Mouse (Mus musculus) thymus, postnatal 25 days (tissue): Measurements from ENCODE around the gene Spsb4.

Experiments used
- DNase-seq: peaks from one replicate; pipeline ENCODE4 v3.0.0; 2022

Gene Spsb4

DNA sequence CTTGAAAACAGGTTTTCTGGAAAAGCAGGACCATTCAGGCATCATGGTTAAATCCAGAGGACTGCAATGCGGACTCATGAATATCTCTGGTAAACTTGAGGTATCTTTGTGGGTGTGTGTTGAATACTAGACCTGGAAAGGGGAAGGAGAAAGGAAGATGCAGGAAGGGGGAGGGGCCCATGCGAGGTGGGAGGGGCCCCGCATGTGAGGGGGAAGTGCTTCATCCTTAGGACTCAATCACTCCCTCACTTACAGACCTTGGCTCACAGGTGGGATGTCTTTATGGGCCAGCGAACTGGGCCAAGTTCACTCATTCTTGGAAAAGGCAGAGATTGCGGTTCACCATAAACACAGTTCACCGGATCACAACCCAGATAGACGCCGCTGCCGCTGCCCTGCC is 4.9 kb downstream of the Spsb4 start:
- no peak for DNase-seq

DNA sequence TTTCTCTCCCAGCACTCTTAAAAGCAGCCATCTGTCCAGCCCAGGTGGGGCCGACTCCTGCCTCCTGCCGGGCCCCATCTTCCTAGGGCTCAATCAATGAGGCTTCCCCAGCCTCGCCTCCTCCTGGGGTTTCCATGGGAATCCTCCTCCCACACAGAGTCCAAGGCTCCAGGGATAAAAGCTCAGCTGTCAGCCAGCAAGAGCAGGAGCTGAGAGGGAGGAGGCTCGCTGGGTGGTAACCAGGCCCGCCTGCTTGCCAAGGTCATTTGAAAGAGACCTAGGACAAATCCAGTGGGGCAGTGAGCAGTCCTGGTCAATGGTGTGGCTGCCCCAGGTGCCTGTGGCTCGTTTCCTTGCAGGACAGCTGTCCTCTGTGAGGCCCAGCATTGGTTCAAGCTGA is 5.5 kb downstream of the Spsb4 start:
- DNase-seq: no peak

DNA sequence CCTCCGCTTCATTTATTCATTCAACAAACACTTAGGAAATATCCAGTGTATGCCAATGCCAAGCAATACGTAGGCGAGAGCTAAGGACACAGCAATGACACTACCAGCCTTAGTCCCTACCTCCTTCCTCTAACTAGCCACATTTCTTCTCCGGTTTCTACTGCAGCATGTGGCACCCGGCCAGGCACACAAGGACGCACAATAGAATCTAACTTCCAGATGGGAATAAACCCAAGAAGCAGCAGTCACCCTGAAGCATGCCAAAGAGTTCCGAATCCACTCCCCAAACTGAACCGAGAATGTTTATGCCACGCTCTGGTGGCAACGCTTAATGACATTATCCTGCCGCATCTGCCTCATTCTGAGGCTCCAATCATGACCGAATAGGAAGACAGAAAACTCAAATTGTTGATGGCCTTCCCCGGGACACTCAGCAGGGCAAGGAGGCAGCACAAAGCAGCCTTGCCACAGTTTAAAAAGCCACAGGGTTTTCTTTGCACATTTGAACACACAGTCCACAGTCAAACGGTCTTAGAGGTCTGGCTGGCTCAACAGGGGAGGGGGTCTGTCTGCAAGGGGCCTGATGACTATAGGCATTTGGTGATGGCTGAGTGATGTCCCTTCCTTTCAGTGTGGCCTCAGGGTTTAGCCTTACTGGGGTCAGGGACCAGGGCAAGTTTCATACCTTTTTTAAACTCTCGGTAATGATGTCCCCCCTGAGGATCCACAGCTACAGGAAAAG is 7.0 kb downstream of the Spsb4 start:
- no peak for DNase-seq

DNA sequence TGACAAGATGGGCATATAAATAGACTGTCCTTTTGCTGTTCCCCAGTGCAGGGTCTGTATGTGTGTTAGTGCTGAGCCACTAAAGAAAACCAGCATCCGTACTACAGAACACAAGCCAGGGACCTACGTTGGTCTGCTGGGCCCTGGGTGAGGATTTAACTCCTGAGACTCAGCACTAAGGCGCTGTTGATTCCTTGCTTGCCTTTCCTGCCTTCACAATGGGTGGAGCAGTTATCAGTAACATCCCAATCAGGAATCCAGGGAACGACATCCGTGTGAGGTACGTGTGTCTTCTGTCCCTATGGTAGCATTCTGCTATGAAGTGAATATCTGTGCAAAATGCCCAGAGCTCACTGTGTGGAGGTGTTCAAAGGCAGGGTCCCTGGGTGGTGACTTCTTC is 8.2 kb downstream of the Spsb4 start:
- DNase-seq: no peak

DNA sequence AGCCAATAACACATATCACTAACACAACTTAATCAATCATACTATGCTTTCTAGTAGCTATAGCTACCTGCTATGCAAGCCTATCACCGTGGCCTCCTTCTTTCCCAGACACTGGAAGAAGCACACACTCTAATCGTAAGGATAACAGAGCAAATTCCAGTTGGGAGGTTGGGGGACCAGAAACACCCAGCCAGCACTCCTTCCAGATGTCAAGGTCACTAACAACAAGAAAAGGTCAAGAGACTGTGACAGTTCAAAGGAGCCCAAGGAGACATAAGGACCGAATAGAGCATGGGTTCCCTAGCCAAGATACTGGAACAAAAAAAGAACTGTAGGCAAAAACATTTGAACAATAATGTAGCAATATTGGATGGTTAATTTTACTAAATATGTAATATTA is 13.9 kb downstream of the Spsb4 start:
- DNase-seq: no peak

DNA sequence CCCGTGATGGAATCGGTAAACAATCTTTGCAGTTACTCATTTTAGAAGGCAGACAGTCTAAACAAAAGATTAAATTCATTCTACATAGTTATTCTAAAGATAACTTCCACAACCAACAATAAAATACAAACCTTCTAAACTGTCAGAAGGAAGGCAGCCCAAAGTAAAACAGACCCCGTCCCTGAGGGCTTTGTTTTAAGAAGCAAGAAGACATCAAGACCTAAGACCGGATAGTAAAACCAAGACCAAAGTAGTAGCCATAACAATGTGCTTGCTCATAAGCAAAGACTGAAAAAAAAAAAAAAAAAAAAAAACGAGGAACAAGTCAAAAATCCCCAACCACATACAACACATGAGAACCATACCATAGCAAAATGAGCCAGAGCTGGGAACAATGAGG is 15.5 kb downstream of the Spsb4 start:
- no peak for DNase-seq

DNA sequence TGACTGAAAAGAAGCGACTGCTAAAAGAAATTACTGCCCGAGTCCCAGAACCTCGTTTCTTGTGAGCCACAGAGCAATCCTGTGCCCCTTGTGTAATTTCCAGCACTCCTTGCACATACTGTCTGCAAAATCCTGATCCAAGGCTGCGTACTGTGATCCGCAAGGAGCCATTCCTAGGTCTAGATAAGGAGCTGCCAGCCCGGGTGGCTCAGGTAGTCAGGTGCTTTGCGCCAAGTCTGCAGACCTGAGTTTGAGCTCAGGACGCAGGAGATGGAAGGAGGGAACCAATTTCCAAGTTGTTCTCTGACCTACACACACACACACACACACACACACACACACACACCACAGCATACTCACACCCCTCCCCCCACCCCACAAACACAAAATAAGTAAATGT is 16.0 kb downstream of the Spsb4 start:
- DNase-seq: no peak

DNA sequence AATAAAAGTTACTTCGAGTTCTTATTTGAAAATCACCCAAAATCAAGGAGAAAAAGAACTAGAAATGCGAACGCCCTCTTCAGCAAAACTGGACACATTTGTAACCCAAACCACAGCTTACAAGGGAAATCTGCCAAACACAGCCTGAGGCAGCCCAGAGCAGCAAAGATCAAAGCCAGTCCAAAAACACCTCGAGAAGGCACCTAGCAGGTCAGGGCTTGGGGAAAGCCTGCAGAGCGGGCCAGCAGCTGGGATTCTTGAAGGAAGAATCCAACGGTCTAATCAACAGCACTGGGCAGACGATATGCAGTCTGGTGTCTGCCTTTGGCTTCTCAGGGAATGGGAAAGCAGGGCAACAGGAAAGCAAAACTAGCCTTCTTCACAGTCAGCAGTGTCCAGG is 16.6 kb downstream of the Spsb4 start:
- no peak for DNase-seq

DNA sequence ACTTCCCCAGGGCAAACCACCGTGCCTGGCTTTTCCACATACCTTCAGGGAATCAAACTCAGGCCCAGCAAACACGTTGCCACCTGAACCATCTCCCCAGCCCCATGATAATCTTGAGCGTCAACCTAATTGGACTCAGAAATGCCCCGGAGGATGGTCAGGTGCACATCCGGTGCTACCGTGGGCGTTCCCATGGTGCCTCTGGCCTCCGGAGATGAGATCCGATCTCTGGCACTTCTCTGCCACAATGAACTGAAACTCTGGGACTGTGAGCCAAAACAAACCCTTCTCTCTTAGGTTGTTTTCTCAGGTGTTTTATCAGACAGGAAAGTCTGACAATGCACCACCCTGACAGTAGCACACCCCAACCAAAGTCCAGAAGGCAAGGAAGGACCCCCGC is 17.2 kb downstream of the Spsb4 start:
- DNase-seq: no peak

DNA sequence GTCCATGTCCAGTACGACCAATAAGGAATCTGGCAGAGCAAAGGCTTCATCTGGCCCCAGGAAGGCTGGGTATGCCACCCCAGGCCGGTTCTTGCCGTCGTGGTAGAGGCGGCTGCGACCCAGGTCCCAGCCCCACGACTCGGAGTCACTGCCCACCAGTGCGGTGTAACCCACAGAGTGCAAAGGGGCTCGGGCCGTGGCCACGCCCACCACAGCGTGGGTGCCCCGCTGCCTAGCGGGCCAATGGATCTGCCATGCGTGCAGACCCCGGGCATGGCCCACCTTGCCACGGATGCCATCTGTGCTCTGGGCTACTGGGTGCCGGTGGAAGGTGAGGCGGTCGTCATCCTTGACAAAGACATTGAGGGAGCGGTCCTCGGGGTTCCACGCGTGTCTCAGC is 22.9 kb downstream of the Spsb4 start:
- DNase-seq: no peak

DNA sequence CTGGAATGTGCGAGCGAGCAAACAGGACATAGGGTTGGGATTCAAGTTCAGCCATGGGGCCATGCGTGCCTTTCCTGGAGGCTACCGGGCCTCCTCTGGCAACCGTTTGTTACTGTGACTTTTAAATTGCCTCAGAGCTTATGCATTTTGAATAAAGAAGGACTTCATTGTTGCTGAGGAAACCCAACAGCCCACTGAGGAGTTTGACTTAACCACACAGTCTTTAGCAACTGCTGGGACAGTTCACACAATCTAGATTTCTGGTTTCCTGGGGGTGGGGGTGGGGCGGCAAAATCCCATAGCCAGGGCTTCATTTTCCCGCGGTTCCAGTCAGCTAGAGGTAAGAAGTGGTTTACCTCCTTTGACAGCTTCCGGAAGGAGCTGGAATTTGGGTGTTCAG is 23.9 kb downstream of the Spsb4 start:
- DNase-seq: no peak

DNA sequence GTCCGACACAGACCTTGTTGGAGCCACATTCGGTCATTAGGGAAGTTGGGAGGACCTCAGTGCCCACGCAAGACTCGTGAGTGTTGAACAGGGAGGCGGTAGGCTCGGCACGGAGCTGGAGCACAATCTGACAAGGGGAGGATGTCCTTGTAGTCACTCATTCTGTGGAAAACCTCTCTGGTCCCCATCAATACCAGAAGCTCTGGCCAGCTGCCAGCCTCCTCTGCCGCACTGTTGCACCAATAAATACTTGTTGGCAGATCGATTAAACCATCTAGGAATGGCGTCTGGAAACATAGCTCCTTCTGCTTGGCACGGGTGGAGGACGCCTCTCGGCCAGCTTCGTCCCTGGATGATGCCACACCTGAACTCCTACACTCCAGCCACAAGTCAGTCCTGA is 27.5 kb downstream of the Spsb4 start:
- no peak for DNase-seq

DNA sequence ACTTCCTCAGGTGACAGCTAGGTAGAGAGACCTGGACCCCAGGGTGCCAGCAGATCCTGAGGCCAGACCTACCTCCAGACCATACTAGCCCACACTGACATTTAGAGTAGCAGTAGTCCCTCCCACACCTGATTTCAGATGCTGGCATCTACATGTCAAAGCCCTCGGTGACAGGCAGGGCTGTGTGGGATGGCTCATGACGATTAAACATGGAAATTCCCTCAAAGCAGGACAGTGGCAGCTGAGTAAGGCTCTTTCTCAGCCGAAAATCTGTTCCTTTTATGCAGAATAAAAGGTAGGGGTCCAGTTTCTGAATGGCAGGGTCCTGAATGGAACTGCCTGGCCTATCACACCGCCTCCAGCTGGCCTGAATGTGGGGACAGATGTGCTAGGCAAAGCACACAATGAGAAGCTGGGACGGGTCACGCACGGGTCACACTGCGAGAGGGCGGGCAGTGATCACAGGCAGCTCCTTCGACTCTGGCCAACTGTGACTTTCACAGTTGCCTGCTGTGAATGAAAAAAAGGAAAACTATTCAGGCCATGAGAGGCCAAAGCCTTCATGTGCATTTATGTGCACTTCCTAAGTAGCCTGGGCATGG is 29.2 kb downstream of the Spsb4 start:
- DNase-seq: no peak

DNA sequence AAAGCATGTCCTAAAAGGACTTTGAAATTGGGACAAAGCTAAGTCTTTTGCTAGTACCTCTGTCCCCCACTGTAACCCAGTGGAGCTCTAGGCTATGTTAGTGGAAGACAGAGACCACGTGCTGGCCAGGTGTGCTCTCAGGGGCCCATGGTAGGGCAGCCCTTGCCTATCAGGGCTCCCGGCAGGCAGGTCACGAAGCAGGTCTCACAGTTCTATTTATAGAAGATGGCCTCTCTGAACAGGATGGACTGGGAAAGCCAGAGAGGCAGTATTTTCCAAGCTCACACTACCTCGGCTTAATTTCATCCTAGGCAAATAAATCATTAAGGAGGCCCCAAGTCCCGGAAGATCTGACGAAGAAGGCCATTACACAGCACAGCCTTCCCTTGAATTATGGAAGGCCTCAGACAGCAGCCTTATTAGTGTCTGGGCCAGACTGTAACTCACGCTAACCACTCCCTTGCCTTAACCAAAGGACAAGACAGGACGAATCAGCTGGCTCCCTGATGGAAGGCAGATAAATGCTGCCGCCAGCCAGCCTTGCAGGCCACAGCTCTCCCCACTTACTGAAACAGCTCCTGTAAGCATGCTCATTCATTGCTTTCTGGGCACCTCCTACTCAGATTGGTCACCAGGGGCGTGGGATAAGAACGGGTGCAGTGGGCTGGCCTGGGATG is 31.7 kb downstream of the Spsb4 start:
- DNase-seq: no peak

DNA sequence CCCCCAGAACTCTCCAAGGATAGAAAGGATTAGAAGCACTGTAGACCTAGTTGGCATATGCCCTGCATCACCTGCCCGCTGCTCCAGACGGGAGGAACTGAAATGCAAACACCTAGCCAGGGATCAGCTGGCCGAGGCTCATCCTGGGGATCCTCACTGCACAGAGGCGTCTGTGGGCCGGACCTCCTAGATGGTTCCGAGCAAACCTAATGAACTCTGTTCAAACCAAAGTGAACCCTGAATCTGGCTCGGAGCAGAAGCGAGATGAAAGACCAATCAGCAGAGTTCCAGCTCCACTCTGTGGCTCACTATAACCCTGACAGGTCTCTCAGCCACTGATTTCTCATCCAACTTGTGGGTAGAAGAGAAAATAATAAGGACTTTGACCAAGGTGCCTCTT is 34.6 kb downstream of the Spsb4 start:
- DNase-seq: no peak

DNA sequence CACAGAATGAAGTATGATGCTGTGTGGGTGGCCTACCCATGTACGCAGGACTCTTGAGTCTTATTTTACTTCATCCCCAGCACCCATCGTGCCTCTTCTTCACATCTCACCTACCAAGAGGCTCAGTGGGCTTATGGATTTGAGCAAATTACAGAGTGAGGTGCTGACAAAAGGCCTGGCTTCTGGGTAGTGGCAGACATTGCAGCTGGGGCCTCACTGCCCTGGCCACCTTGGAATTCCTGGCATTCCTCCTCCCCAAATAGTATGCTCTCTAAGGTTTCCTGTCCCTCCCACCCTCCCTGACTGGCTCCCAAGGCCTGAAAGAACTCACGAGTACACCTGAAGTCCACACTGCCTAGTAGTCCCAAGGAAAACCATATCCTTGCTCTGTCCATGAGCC is 35.7 kb downstream of the Spsb4 start:
- no peak for DNase-seq

DNA sequence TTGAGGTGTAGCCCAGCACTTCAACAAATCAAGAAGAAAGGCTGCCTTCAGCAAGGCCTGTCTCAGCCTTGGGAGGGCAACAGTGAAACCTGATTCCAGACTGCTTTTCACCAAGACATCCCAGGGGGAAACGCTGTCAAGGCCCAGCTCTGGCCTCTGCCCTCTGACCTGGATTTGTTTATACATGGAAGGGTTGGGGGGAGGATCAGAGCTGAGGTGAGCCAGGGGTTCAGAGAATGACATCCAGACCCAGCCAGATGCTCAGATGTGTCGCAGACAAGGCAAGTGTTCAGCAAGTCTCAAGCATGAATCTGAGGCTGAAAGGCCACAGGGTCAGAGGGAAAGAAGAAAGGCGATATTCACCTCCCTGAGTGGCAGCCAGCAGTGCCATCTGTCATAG is 36.3 kb downstream of the Spsb4 start:
- DNase-seq: no peak

DNA sequence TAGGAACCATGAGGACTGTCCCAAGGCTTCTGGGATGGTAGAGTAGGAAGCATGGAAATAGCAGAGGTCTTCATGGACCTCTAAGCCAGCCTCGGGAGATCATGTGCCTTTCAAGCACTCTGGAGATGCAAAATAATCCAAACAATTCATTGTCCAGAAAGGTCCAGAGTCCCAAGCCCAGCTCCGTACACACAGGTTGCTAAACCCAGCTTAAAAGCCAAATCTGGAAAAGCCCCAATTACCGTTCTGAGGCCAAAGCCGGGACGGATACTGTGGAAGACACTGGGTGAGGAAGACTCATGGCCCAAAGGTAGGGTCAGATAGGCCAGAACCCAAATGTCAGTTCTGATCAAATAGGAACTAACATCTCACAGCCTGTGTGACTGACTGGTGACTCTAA is 36.8 kb downstream of the Spsb4 start:
- DNase-seq: no peak

DNA sequence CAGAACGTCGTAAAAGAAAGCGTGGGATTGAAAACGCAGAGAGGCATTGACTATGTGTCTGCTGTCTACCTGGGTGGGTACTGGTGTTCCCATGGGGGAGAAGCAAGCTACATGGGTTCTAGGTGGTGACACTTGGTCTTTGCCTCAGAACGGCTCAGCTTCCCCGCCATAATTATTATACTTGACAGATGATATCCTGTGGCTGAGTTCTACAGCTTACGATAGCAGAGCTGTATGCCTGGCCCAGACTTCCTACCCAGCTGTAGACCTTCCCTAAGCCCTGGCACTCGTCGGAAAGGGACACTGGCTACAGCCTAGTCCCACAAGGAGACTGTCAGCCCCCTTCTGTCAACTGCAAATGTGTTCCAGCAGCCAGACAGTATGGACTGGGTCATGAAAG is 37.5 kb downstream of the Spsb4 start:
- no peak for DNase-seq

DNA sequence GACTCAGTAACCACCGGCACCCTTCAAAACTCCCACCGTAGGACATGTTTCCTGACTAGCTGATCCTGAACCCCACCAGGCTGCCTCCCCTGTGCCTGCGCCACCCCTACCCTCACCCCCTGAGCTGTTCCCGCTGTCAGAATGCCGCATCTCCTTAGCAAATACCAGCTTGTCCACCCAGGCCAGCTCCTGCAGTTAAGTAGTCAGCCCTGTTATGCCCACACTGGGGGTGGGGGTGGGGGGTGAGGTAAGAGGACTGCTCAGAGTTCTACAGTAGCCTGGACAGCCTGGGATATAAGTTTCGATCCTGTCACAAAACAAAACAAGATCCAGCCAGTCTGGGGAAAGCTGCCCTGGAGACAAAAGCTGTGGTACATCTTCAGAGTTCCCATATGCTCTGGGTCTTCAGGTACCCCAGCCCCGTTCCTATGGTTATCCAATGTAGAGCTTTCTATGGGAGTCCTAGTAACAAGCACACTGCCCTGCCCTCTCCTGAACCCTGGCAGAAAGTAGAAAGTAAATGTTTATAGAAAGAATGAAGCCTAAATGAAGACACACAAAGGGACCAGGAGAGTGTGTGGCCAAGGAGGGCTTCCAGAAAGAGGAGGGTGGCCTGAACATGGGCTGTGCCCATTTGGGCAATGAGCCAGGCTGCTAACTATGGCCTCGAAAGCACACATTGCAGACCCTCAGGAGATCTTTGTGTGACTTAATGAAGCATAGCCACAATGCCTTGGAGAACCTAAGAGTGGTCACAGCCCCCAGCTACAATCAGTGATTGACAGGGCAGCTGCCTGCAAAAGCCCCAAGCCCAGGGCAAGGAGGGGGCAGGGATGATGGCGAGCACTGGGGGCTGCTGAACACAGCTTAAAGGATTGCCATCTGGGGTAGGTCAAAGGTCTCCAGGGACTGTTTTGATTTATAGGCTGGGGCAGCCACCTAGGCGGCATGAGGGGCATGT is 38.3 kb downstream of the Spsb4 start:
- DNase-seq: no peak

DNA sequence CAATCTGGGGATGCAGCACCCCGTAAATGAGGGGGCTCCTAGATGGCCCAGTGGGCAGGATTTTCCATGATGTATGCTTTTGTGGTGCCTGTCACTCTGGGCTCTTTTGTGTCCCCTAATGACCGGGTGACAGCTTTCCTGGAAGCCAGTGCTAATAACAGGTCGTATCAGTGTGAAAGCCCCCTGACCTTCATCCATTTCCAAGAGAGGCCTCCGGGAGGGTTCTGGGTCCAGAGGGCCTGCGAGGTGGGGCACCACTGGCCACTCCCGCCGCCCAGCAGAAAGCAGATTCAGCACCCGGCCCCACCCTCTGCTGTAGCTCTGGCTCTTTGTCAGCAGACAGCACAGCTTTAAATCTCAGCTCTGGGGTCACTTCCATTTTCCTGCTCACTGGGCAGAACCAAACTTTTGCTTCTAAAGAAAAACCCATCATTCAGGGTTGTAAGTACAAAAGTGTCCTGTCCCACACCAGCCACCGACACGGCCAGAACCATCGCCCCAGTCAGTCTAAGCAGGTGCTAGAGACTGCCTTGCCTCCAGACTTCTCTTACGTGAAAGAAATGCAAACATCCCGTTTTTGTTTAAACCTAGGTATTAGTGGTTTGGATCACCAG is 39.1 kb downstream of the Spsb4 start:
- DNase-seq: no peak

DNA sequence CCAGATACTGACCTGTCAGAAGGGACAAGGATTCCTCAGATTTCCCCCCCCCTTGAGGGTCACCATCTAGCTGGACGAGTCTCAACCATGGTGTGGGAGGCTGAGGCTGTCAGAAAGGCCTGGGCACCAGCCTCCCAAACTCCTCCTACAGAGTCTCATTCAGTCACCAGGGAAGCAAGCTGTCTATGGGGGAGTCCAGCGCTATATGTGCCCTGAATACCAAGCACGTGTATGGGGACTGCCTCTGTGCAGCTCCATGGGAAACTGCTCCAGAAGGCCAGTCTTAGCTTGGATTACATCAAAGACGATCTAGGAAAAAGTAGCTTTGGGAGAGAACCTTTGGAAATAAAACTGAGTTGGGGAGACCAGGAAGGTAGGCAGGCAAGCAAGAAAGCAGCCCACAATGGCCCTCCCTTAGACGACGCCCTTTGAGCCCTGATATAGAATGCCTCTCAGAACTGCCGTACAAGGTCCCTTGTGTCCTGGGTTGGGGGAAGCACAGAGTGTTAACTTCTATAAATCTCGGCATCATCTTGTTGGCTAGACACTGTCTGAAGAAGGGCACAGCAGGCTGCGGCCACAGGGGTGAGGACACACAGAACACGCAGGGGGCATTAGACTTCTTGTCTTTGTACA is 40.4 kb downstream of the Spsb4 start:
- DNase-seq: no peak
